ENCODE assay signal across 9 mouse cellular contexts in the genomic region with DNA sequence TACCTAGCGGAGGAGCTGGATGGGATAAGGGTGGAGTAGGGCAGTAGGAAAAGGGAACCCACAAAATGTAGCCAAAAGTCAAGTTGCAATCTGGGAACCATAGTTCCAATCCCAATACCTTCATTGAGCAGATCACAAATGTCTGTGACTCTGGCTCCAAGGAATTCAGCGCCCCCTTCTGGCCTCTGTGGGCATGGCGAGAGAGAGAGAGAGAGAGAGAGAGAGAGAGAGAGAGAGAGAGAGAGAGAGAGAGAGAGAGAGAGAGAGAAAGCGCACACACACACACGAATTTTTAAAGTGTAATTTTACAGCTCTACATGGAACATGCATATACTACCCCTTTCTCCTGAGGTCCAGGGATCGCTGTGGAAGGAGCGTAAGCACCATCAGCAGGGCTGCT. TPM values are rescaled to one million over a fixed set of nuclear protein-coding genes. Genes with fewer than 3 reads are reported as not detected.
A peak's percentile ranks its signal among the peaks of the same experiment; 100 is the strongest.
DNase-seq lines count a peak whose midpoint lies in the region; ATAC-seq and TF ChIP-seq lines count a peak whose summit lies in the region.
"Had no signal": no experiment of that assay in that cellular context is flagged by ENCODE, and none has a peak within 500 bp of the region (broad histone marks: within the 10 kb centered on the region; RNA-seq: fewer than 3 reads in every experiment).

No protein-coding gene starts in this region.

- WGBS in kidney, embryonic 15.5 days = 23% methylated on average over 7 of the region's 7 CpGs
- WGBS in liver, adult 2 months = 29% methylated on average over 7 of the region's 7 CpGs
- 28% methylated on average over 6 of the region's 7 CpGs for WGBS in stomach, postnatal 0 days

- H3K27ac ChIP-seq in kidney, embryonic 15.5 days = no peak overlapping the region
- H3K27ac ChIP-seq in CH12.LX (ENCODE audit: insufficient read depth, low read depth) = no peak overlapping the region
- no peak overlapping the region for H3K27ac ChIP-seq in liver, adult 2 months (replicated peaks; ENCODE audit: insufficient read depth, low read depth, low read length)
- H3K27ac ChIP-seq in stomach, postnatal 0 days (replicated peaks) = no peak overlapping the region
- H3K27ac ChIP-seq: neural tube, embryonic 12.5 days had no signal

- dilution Hi-C loops in CH12.LX (cut with MboI; ENCODE audit: extremely low pct_ligation_motif_present, extremely low pct_unique_long_range_greater_than_20kb, low sequenced_read_pairs) = no loop called here

- H3K9ac ChIP-seq in kidney, embryonic 15.5 days = no peak overlapping the region
- no peak overlapping the region for H3K9ac ChIP-seq in CH12.LX (ENCODE audit: insufficient read depth, low read depth)
- H3K9ac ChIP-seq in liver, adult 2 months (ENCODE audit: low read depth, low read length) = no peak overlapping the region
- H3K9ac ChIP-seq in stomach, postnatal 0 days (ENCODE audit: low read length) = no peak overlapping the region
- H3K9ac ChIP-seq: neural tube, embryonic 12.5 days had no signal

- TF ChIP-seq CTCF in CH12.LX (conservative IDR thresholded peaks at IDR 0.05 in 1 of 2, IDR thresholded peaks at IDR 0.05 in 1 of 2; ENCODE audit: low read depth in 2 of 2, low read length in 2 of 2) = peak; percentile 22 to 66; a peak in 3 of 4 replicates
- TF ChIP-seq CTCF in liver, adult 2 months (IDR thresholded peaks at IDR 0.05; ENCODE audit: low read depth, low read length) = peak; percentile 35
- peak; percentile 70 for TF ChIP-seq CTCF in stomach, postnatal 0 days (IDR thresholded peaks at IDR 0.05; ENCODE audit: low read depth)

- no peak for TF ChIP-seq POLR2A in CH12.LX (IDR thresholded peaks at IDR 0.05; ENCODE audit: low read depth, low read length)
- TF ChIP-seq POLR2A in liver, adult 2 months (IDR thresholded peaks at IDR 0.05; ENCODE audit: extremely low read depth, insufficient read depth, low read length) = no peak

- H3K4me2 ChIP-seq in kidney, embryonic 15.5 days = no peak overlapping the region
- H3K4me2 ChIP-seq in CH12.LX (ENCODE audit: insufficient read depth, low read depth, poor library complexity, severe bottlenecking) = no peak overlapping the region
- no peak overlapping the region for H3K4me2 ChIP-seq in stomach, postnatal 0 days (replicated peaks; ENCODE audit: low read depth)
- H3K4me2 ChIP-seq: neural tube, embryonic 12.5 days had no signal

- intact Hi-C loops in gastrocnemius, postnatal 14 days (cut with DNase I; ENCODE audit: low total_unique reads) = no loop called here

- no peaks in the 10 kb centered on the region for H3K79me2 ChIP-seq in CH12.LX (replicated peaks; ENCODE audit: control insufficient read depth, extremely low read depth, insufficient read depth, poor library complexity, severe bottlenecking)
- no peaks in the 10 kb centered on the region for H3K79me2 ChIP-seq in liver, adult 2 months (ENCODE audit: control insufficient read depth, insufficient read depth, low read length)

- H3K4me3 ChIP-seq in kidney, embryonic 15.5 days (replicated peaks) = no peak overlapping the region
- no peak overlapping the region for H3K4me3 ChIP-seq in CH12.LX (replicated peaks in 1 of 3; ENCODE audit: low read depth in 2 of 3, low read length in 2 of 3, poor library complexity in 1 of 3)
- no peak overlapping the region for H3K4me3 ChIP-seq in liver, adult 2 months (ENCODE audit: insufficient read depth, low read depth, low read length)
- no peak overlapping the region for H3K4me3 ChIP-seq in stomach, postnatal 0 days (ENCODE audit: low read depth, low read length)
- H3K4me3 ChIP-seq: neural tube, embryonic 12.5 days had no signal

- ATAC-seq in kidney, embryonic 15.5 days (replicated peaks; ENCODE audit: low FRiP score) = no peak
- no peak for ATAC-seq in stomach, postnatal 0 days (ENCODE audit: low FRiP score, low TSS enrichment)

- H3K9me3 ChIP-seq in kidney, embryonic 15.5 days (replicated peaks) = no peaks in the 10 kb centered on the region
- H3K9me3 ChIP-seq in CH12.LX (replicated peaks; ENCODE audit: low read length) = peaks cover 6% of the 10 kb centered on the region
- no peaks in the 10 kb centered on the region for H3K9me3 ChIP-seq in stomach, postnatal 0 days (ENCODE audit: control insufficient read depth, low read length)
- H3K9me3 ChIP-seq: neural tube, embryonic 12.5 days had no signal

- peak; percentile 38 for DNase-seq in kidney, postnatal 10 days
- DNase-seq in CH12.LX (ENCODE audit: extremely low read depth) (no peak), R1 (ENCODE audit: low read depth, low spot score) (peak; percentile 69)
- no peak for DNase-seq in liver, adult 2 months (ENCODE audit: extremely low read depth, low read depth, low spot score)
- peak; percentile 59 for DNase-seq in stomach, postnatal 0 days (ENCODE audit: low spot score)
- DNase-seq in gastrocnemius, postnatal 14 days = no peak
- DNase-seq in gastrocnemius, adult 8-10 months (ENCODE audit: low spot score in 2 of 2) = no peak

- no peak for TF ChIP-seq EP300 in CH12.LX (IDR thresholded peaks at IDR 0.05; ENCODE audit: low read length)
- TF ChIP-seq EP300 in stomach, postnatal 0 days (optimal IDR thresholded peaks at IDR 0.05) = no peak

- TF ChIP-seq RAD21 in CH12.LX (IDR thresholded peaks at IDR 0.05; ENCODE audit: low read depth, low read length) = peak; percentile 27

- H3K27me3 ChIP-seq in kidney, embryonic 15.5 days = no peaks in the 10 kb centered on the region
- peaks cover 16% of the 10 kb centered on the region for H3K27me3 ChIP-seq in CH12.LX (replicated peaks)
- peaks cover 2% of the 10 kb centered on the region; the same call in 1 of the 2 replicates for H3K27me3 ChIP-seq in liver, adult 2 months (ENCODE audit: control insufficient read depth, insufficient read depth, low read length)
- H3K27me3 ChIP-seq in stomach, postnatal 0 days (ENCODE audit: control insufficient read depth, insufficient read depth, low read length) = no peaks in the 10 kb centered on the region
- H3K27me3 ChIP-seq: neural tube, embryonic 12.5 days had no signal

- no peaks in the 10 kb centered on the region for H3K36me3 ChIP-seq in kidney, embryonic 15.5 days
- H3K36me3 ChIP-seq in CH12.LX (replicated peaks in 1 of 2; ENCODE audit: control insufficient read depth in 1 of 2, insufficient read depth in 1 of 2, low read length in 1 of 2) = no peaks in the 10 kb centered on the region
- H3K36me3 ChIP-seq in liver, adult 2 months (ENCODE audit: control insufficient read depth, insufficient read depth, low read length) = no peaks in the 10 kb centered on the region
- no peaks in the 10 kb centered on the region for H3K36me3 ChIP-seq in stomach, postnatal 0 days (ENCODE audit: control insufficient read depth, insufficient read depth, low read length)
- H3K36me3 ChIP-seq: neural tube, embryonic 12.5 days had no signal

- in situ Hi-C loops in CH12.LX (cut with MboI; ENCODE audit: low pct_ligation_motif_present, low pct_unique_long_range_greater_than_20kb, low sequenced_read_pairs) = no loop called here

- H3K4me1 ChIP-seq in kidney, embryonic 15.5 days = no peaks in the 10 kb centered on the region
- peaks cover 10 to 15% of the 10 kb centered on the region in 2 experiments for H3K4me1 ChIP-seq in CH12.LX (ENCODE audit: control insufficient read depth in 1 of 2, insufficient read depth in 2 of 2)
- H3K4me1 ChIP-seq in liver, adult 2 months (ENCODE audit: control insufficient read depth, insufficient read depth, low read length) = no peaks in the 10 kb centered on the region
- no peaks in the 10 kb centered on the region for H3K4me1 ChIP-seq in stomach, postnatal 0 days (replicated peaks; ENCODE audit: control insufficient read depth, insufficient read depth)

RNA-seq across cellular contexts. Expression of a gene that starts 6.8 kb away (rescaled TPM):
- polyA plus RNA-seq in kidney, embryonic 15.5 days (2015; fragmentation: Nextera tagmentation; extraction: Ambion mirVana) = 4.9 and 5.5 TPM in 2 replicates
- 7.6 and 10.5 TPM in 2 replicates for total RNA-seq in CH12.LX (2012; rRNA removed)
- total RNA-seq in CH12.LX (2014; rRNA removed) = 12.9 and 14.3 TPM in 2 replicates
- polyA plus RNA-seq in CH12.LX (2012; ENCODE audit: insufficient read length, low read depth) = 8.2 and 10.6 TPM in 2 replicates
- total RNA-seq in liver, adult 2 months (2014; rRNA removed) = 0.20 and 0.83 TPM in 2 replicates
- 0.55 and 0.66 TPM in 2 replicates for polyA plus RNA-seq in liver, adult 2 months (2012; rRNA removed)
- 15.5 and 17.0 TPM in 2 replicates for polyA plus RNA-seq in stomach, postnatal 0 days (2015; fragmentation: Nextera tagmentation; extraction: Ambion mirVana)
- under 1 TPM; 0.29 to 0.33 TPM for total RNA-seq in gastrocnemius, postnatal 14 days (2021)
- under 1 TPM; 0.17 to 0.74 (median 0.24) TPM for total RNA-seq in gastrocnemius, adult 8-10 months (2022)

RNA-seq across cellular contexts. Expression of a gene that starts 14.2 kb away (rescaled TPM):
- polyA plus RNA-seq in kidney, embryonic 15.5 days (2015; fragmentation: Nextera tagmentation; extraction: Ambion mirVana) = 0.28 TPM in 1 of 2 replicates, not detected in the other
- total RNA-seq in CH12.LX (2012; rRNA removed) (not detected in 2 replicates), CH12.LX (2014; rRNA removed) (not detected in 2 replicates)
- polyA plus RNA-seq in CH12.LX (2012; ENCODE audit: insufficient read length, low read depth) = not detected in 2 replicates
- total RNA-seq in liver, adult 2 months (2014; rRNA removed) = not detected in 2 replicates
- polyA plus RNA-seq in liver, adult 2 months (2012; rRNA removed) = not detected in 2 replicates
- polyA plus RNA-seq in stomach, postnatal 0 days (2015; fragmentation: Nextera tagmentation; extraction: Ambion mirVana) = 196 and 201 TPM in 2 replicates
- not detected for total RNA-seq in gastrocnemius, postnatal 14 days (2021)
- not detected for total RNA-seq in gastrocnemius, adult 8-10 months (2022)
- polyA plus RNA-seq: neural tube, embryonic 12.5 days had no signal

RNA-seq across cellular contexts. Expression of a gene that starts 29.5 kb away (rescaled TPM):
- 0.43 TPM in 1 of 2 replicates, not detected in the other for polyA plus RNA-seq in kidney, embryonic 15.5 days (2015; fragmentation: Nextera tagmentation; extraction: Ambion mirVana)
- not detected in 2 replicates for total RNA-seq in CH12.LX (2012; rRNA removed)
- total RNA-seq in CH12.LX (2014; rRNA removed) = not detected in 2 replicates
- polyA plus RNA-seq in CH12.LX (2012; ENCODE audit: insufficient read length, low read depth) = not detected in 2 replicates
- total RNA-seq in liver, adult 2 months (2014; rRNA removed) = not detected in 2 replicates
- not detected in 2 replicates for polyA plus RNA-seq in liver, adult 2 months (2012; rRNA removed)
- polyA plus RNA-seq in stomach, postnatal 0 days (2015; fragmentation: Nextera tagmentation; extraction: Ambion mirVana) = 0.15 and 0.42 TPM in 2 replicates
- not detected for total RNA-seq in gastrocnemius, postnatal 14 days (2021)
- total RNA-seq in gastrocnemius, adult 8-10 months (2022) = not detected
- polyA plus RNA-seq: neural tube, embryonic 12.5 days had no signal

RNA-seq across cellular contexts. Expression of a gene that starts 36.2 kb away (rescaled TPM):
- polyA plus RNA-seq in kidney, embryonic 15.5 days (2015; fragmentation: Nextera tagmentation; extraction: Ambion mirVana) = 28.0 and 32.8 TPM in 2 replicates
- 19.1 and 20.5 TPM in 2 replicates for total RNA-seq in CH12.LX (2012; rRNA removed)
- total RNA-seq in CH12.LX (2014; rRNA removed) = 16.9 and 19.9 TPM in 2 replicates
- polyA plus RNA-seq in CH12.LX (2012; ENCODE audit: insufficient read length, low read depth) = 24.6 and 26.8 TPM in 2 replicates
- 3.7 and 5.0 TPM in 2 replicates for total RNA-seq in liver, adult 2 months (2014; rRNA removed)
- 11.7 and 17.8 TPM in 2 replicates for polyA plus RNA-seq in liver, adult 2 months (2012; rRNA removed)
- polyA plus RNA-seq in stomach, postnatal 0 days (2015; fragmentation: Nextera tagmentation; extraction: Ambion mirVana) = 14.1 and 14.4 TPM in 2 replicates
- 1 to 10 TPM; 9.2 to 9.5 TPM for total RNA-seq in gastrocnemius, postnatal 14 days (2021)
- total RNA-seq in gastrocnemius, adult 8-10 months (2022) = 10 to 100 TPM in 2 of 4 experiments, 1 to 10 TPM in 2; 8.8 to 10.4 (median 9.9) TPM

RNA-seq across cellular contexts. Expression of a gene that starts 46.8 kb away (rescaled TPM):
- 11.3 and 12.1 TPM in 2 replicates for polyA plus RNA-seq in kidney, embryonic 15.5 days (2015; fragmentation: Nextera tagmentation; extraction: Ambion mirVana)
- 6.0 and 6.7 TPM in 2 replicates for total RNA-seq in CH12.LX (2012; rRNA removed)
- total RNA-seq in CH12.LX (2014; rRNA removed) = 4.5 and 5.8 TPM in 2 replicates
- polyA plus RNA-seq in CH12.LX (2012; ENCODE audit: insufficient read length, low read depth) = 3.3 and 4.7 TPM in 2 replicates
- total RNA-seq in liver, adult 2 months (2014; rRNA removed) = 2.4 and 2.8 TPM in 2 replicates
- polyA plus RNA-seq in liver, adult 2 months (2012; rRNA removed) = 2.6 and 3.3 TPM in 2 replicates
- polyA plus RNA-seq in stomach, postnatal 0 days (2015; fragmentation: Nextera tagmentation; extraction: Ambion mirVana) = 4.8 and 5.5 TPM in 2 replicates
- total RNA-seq in gastrocnemius, postnatal 14 days (2021) = 1 to 10 TPM; 1.7 to 2.4 TPM
- 1 to 10 TPM; 1.7 to 3.1 (median 2.9) TPM for total RNA-seq in gastrocnemius, adult 8-10 months (2022)

Comparison
In these comparisons a context has a peak if more than half of its experiments do, and no peak if none do; other contexts are left out.
1. DNase-seq: peak in kidney, postnatal 10 days (single experiment), R1 (single experiment) and stomach, postnatal 0 days (single experiment); none in CH12.LX (single experiment), liver, adult 2 months (single experiment), gastrocnemius, postnatal 14 days (single experiment) and gastrocnemius, adult 8-10 months (0 of 2).
2. Peak in every context shown above with its lines, with median percentiles within 50 percentile points of each other: CTCF ChIP-seq.